In the genomic region with DNA sequence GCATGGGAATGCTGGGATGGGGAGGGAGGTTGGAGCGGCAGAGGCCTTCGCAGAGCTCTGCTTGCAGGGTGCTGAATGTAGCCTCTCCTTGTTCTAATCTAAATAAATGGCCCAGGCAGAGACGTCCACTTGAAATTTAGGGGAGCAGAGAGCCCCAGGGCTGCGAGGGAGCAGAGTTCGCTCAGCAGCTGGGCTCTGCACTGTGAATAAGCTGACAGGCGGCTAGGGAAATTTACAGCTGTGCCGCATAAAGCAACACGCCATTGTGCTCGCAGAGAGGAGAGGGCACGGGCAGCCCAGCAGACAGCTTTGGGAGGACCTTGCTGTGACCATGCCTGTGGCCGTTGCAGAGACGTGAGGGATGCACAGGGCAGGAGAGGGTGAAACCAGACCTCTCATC, we compare ENCODE assay signal across 13 mouse cellular contexts. TPM values are rescaled to one million over a fixed set of nuclear protein-coding genes. Genes with fewer than 3 reads are reported as not detected.
DNase-seq lines count a peak whose midpoint lies in the region; ATAC-seq and TF ChIP-seq lines count a peak whose summit lies in the region.
"Had no signal": no experiment of that assay in that cellular context is flagged by ENCODE, and none has a peak within 500 bp of the region (broad histone marks: within the 10 kb centered on the region; RNA-seq: fewer than 3 reads in every experiment).

No protein-coding gene starts in this region.

- no peak for DNase-seq in intestine, embryonic 14.5 days (ENCODE audit: low spot score)
- DNase-seq in brain, embryonic 14.5 days (ENCODE audit: low read depth) = peak; percentile 44
- peak; percentile 36 to 70 for DNase-seq in lung, postnatal 4 days
- no peak for DNase-seq in adrenal gland, adult 2 months
- DNase-seq in liver = no peak
- DNase-seq: layer of hippocampus, postnatal 36 days had no signal

- no peak overlapping the region for H3K27ac ChIP-seq in forebrain, embryonic 13.5 days
- H3K27ac ChIP-seq in forebrain, embryonic 15.5 days (replicated peaks) = no peak overlapping the region
- H3K27ac ChIP-seq in intestine, embryonic 14.5 days (ENCODE audit: low read depth) = peak overlapping the region; percentile 14; the same call in 1 of the 2 replicates
- H3K27ac ChIP-seq in intestine, postnatal 0 days (ENCODE audit: low read depth, low read length) = no peak overlapping the region

- ATAC-seq in forebrain, embryonic 13.5 days = no peak
- ATAC-seq in forebrain, embryonic 15.5 days (replicated peaks) = no peak
- ATAC-seq in intestine, embryonic 14.5 days (replicated peaks; ENCODE audit: low FRiP score, low TSS enrichment, low read depth) = no peak
- no peak for ATAC-seq in intestine, postnatal 0 days

- H3K4me2 ChIP-seq in forebrain, embryonic 13.5 days = no peak overlapping the region
- H3K4me2 ChIP-seq in forebrain, embryonic 15.5 days (replicated peaks) = no peak overlapping the region
- H3K4me2 ChIP-seq in intestine, embryonic 14.5 days (ENCODE audit: low read length) = no peak overlapping the region
- H3K4me2 ChIP-seq in intestine, postnatal 0 days (replicated peaks; ENCODE audit: low read depth) = no peak overlapping the region
- H3K4me2 ChIP-seq: liver, embryonic 11.5 days had no signal

- peaks cover 29% of the 10 kb centered on the region for H3K4me1 ChIP-seq in forebrain, embryonic 13.5 days
- H3K4me1 ChIP-seq in forebrain, embryonic 15.5 days = peaks cover 11% of the 10 kb centered on the region
- H3K4me1 ChIP-seq in intestine, embryonic 14.5 days (replicated peaks; ENCODE audit: control insufficient read depth, insufficient read depth, low read length) = peaks cover 11% of the 10 kb centered on the region
- no peaks in the 10 kb centered on the region for H3K4me1 ChIP-seq in intestine, postnatal 0 days (replicated peaks; ENCODE audit: control insufficient read depth, insufficient read depth, low read length)

- H3K27me3 ChIP-seq in forebrain, embryonic 13.5 days = no peaks in the 10 kb centered on the region
- no peaks in the 10 kb centered on the region for H3K27me3 ChIP-seq in forebrain, embryonic 15.5 days
- H3K27me3 ChIP-seq in intestine, embryonic 14.5 days (replicated peaks; ENCODE audit: control insufficient read depth, insufficient read depth, low read length) = 0 out of 2 replicates have a peak, but pooled peaks cover 6% of the 10 kb centered on the region
- no peaks in the 10 kb centered on the region for H3K27me3 ChIP-seq in intestine, postnatal 0 days (replicated peaks; ENCODE audit: control insufficient read depth, insufficient read depth, low read length)

- TF ChIP-seq CTCF in intestine, postnatal 0 days (IDR thresholded peaks at IDR 0.05; ENCODE audit: low read depth) = no peak
- TF ChIP-seq CTCF in brain, embryonic 14.5 days (IDR thresholded peaks at IDR 0.05; ENCODE audit: borderline replicate concordance, extremely low read depth, insufficient read depth, insufficient read length) = no peak

- no peak for TF ChIP-seq POLR2A in brain, embryonic 14.5 days (IDR thresholded peaks at IDR 0.05; ENCODE audit: borderline replicate concordance, extremely low read depth, insufficient read depth, insufficient read length, poor library complexity, severe bottlenecking)

- H3K9me3 ChIP-seq in forebrain, embryonic 13.5 days (replicated peaks) = no peaks in the 10 kb centered on the region
- no peaks in the 10 kb centered on the region for H3K9me3 ChIP-seq in forebrain, embryonic 15.5 days
- no peaks in the 10 kb centered on the region for H3K9me3 ChIP-seq in intestine, embryonic 14.5 days (ENCODE audit: control insufficient read depth, low read length)
- no peaks in the 10 kb centered on the region for H3K9me3 ChIP-seq in intestine, postnatal 0 days (ENCODE audit: control insufficient read depth)

- peak overlapping the region; percentile 27; the same call in 1 of the 2 replicates for H3K9ac ChIP-seq in forebrain, embryonic 13.5 days
- no peak overlapping the region for H3K9ac ChIP-seq in forebrain, embryonic 15.5 days (replicated peaks)
- H3K9ac ChIP-seq in intestine, embryonic 14.5 days (ENCODE audit: low read length) = no peak overlapping the region
- H3K9ac ChIP-seq in intestine, postnatal 0 days (ENCODE audit: low read depth, low read length) = no peak overlapping the region

- peaks cover 40% of the 10 kb centered on the region for H3K36me3 ChIP-seq in forebrain, embryonic 13.5 days (ENCODE audit: poor library complexity, severe bottlenecking)
- H3K36me3 ChIP-seq in forebrain, embryonic 15.5 days = no peaks in the 10 kb centered on the region
- no peaks in the 10 kb centered on the region for H3K36me3 ChIP-seq in intestine, embryonic 14.5 days (ENCODE audit: control insufficient read depth, insufficient read depth, low read length)
- peaks cover 26% of the 10 kb centered on the region for H3K36me3 ChIP-seq in intestine, postnatal 0 days (ENCODE audit: control insufficient read depth, insufficient read depth)

- WGBS in forebrain, embryonic 13.5 days = 35% methylated on average over 12 of the region's 12 CpGs
- 43% methylated on average over 12 of the region's 12 CpGs for WGBS in forebrain, embryonic 15.5 days
- 30% methylated on average over 12 of the region's 12 CpGs for WGBS in intestine, embryonic 14.5 days
- 49% methylated on average over 12 of the region's 12 CpGs for WGBS in intestine, postnatal 0 days

- H3K4me3 ChIP-seq in forebrain, embryonic 13.5 days = no peak overlapping the region
- H3K4me3 ChIP-seq in forebrain, embryonic 15.5 days = no peak overlapping the region
- no peak overlapping the region for H3K4me3 ChIP-seq in intestine, embryonic 14.5 days (ENCODE audit: low read depth, low read length)
- H3K4me3 ChIP-seq in intestine, postnatal 0 days (ENCODE audit: low read depth, low read length) = no peak overlapping the region

RNA-seq across cellular contexts. Expression of a gene that starts 4.7 kb away (rescaled TPM):
- 0.21 TPM in 1 of 2 replicates, not detected in the other for polyA plus RNA-seq in forebrain, embryonic 13.5 days (2015; fragmentation: Nextera tagmentation; extraction: Ambion mirVana)
- polyA plus RNA-seq in forebrain, embryonic 15.5 days (2015; fragmentation: Nextera tagmentation; extraction: Ambion mirVana) = 0.20 TPM in 1 of 2 replicates, not detected in the other
- 0.22 TPM in 1 of 2 replicates, not detected in the other for polyA plus RNA-seq in intestine, embryonic 14.5 days (2014; fragmentation: Nextera tagmentation; extraction: Ambion mirVana)
- not detected in 2 replicates for polyA plus RNA-seq in intestine, postnatal 0 days (2015; fragmentation: Nextera tagmentation; extraction: Ambion mirVana)
- not detected in 2 replicates for polyA plus RNA-seq in brain, embryonic 14.5 days (2012; rRNA removed)
- total RNA-seq in adrenal gland, adult 2 months (2021) = not detected
- not detected in 2 replicates for polyA plus RNA-seq in adrenal gland, adult 2 months (2012; rRNA removed)
- total RNA-seq: MEL; monocyte, adult 5-6 weeks had no signal
- polyA plus RNA-seq: liver, embryonic 11.5 days; stomach, embryonic 14.5 days had no signal

RNA-seq across cellular contexts. Expression of a gene that starts 29.8 kb away (rescaled TPM):
- polyA plus RNA-seq in forebrain, embryonic 13.5 days (2015; fragmentation: Nextera tagmentation; extraction: Ambion mirVana) = 0.22 and 0.45 TPM in 2 replicates
- 0.60 and 0.63 TPM in 2 replicates for polyA plus RNA-seq in forebrain, embryonic 15.5 days (2015; fragmentation: Nextera tagmentation; extraction: Ambion mirVana)
- 36.7 and 38.6 TPM in 2 replicates for polyA plus RNA-seq in intestine, embryonic 14.5 days (2014; fragmentation: Nextera tagmentation; extraction: Ambion mirVana)
- 65.9 and 69.4 TPM in 2 replicates for polyA plus RNA-seq in intestine, postnatal 0 days (2015; fragmentation: Nextera tagmentation; extraction: Ambion mirVana)
- 0.67 and 1.2 TPM in 2 replicates for polyA plus RNA-seq in brain, embryonic 14.5 days (2012; rRNA removed)
- under 1 TPM; 0.46 to 0.59 TPM for total RNA-seq in adrenal gland, adult 2 months (2021)
- polyA plus RNA-seq in adrenal gland, adult 2 months (2012; rRNA removed) = 0.27 and 0.49 TPM in 2 replicates
- total RNA-seq: MEL; monocyte, adult 5-6 weeks had no signal

Comparison
In these comparisons a context has a peak if more than half of its experiments do, and no peak if none do; other contexts are left out.
1. DNase-seq: peak in brain, embryonic 14.5 days (single experiment) and lung, postnatal 4 days (2 of 2); none in intestine, embryonic 14.5 days (single experiment), adrenal gland, adult 2 months (single experiment) and liver (single experiment).
2. RNA of a gene that starts 29.8 kb away (polyA plus RNA-seq): 65.9 to 69.4 TPM in intestine, postnatal 0 days and 36.7 to 38.6 TPM in intestine, embryonic 14.5 days; 0.67 to 1.2 TPM in brain, embryonic 14.5 days, 0.60 to 0.63 TPM in forebrain, embryonic 15.5 days, 0.27 to 0.49 TPM in adrenal gland, adult 2 months and 0.22 to 0.45 TPM in forebrain, embryonic 13.5 days; every median in the first group is over 10 times any median in the second.